Mouse (Mus musculus) lung, adult 2 months (tissue): ENCODE measurements around the gene Ppm1l. TPM values are rescaled to one million over a fixed set of nuclear protein-coding genes. Genes with fewer than 3 reads are reported as not detected.

Experiments used
- DNase-seq: peaks from one replicate; pipeline ENCODE4 v3.0.0; 2022
- H3K4me1 ChIP-seq: fragments of 200-500 bp; 2 replicates; pipeline ENCODE4 v1.6.1; 2011; ENCODE audit warnings: low read length; ENCODE audit not compliant: control insufficient read depth, insufficient read depth
- H3K4me3 ChIP-seq: fragments of 200-500 bp; replicated peaks from 2 replicates; pipeline ENCODE3; 2011; ENCODE audit warnings: low read depth, mild to moderate bottlenecking, control low read depth, low read length; ENCODE audit errors: extremely low read depth
- CTCF ChIP-seq: fragments of 200-500 bp; IDR thresholded peaks from 2 replicates; pipeline ENCODE4 v1.5.1; 2011; ENCODE audit warnings: mild to moderate bottlenecking, low read length, control low read depth; ENCODE audit not compliant: insufficient read depth
- POLR2A ChIP-seq: fragments of 200-500 bp; IDR thresholded peaks from 2 replicates; pipeline ENCODE4 v1.6.1; 2011; ENCODE audit warnings: low read depth, mild to moderate bottlenecking, control low read depth, low read length, borderline replicate concordance; ENCODE audit errors: extremely low read depth
- WGBS: fragments of 180-500 bp; shearing (Covaris S2); methylation state at CpG from one replicate; pipeline ENCODE4 v1.1.7; 2018; 5-methylcytosine and 5-hydroxymethylcytosine counted together
- polyA plus RNA-seq: library from polyadenylated mRNA; depleted of rRNA; stranded (reverse); fragments of >200 nt; gene quantifications from 2 replicates; pipeline ENCODE4 v1.2.3, GENCODE M21; 2012

Gene Ppm1l
- polyA plus RNA-seq, 1 experiment: 5.2 TPM

- no peak for DNase-seq
- 67% methylated on average over 5 of the region's 5 CpGs for WGBS
- Histone ChIP-seq H3K4me1 (no peaks in the 10 kb centered on the region), H3K4me3 (no peak overlapping the region)
- TF ChIP-seq POLR2A: no peak
These were observed 75.6 kb downstream of the Ppm1l start for GRCm38 (mm10) chr3:69392298-69392697.

GRCm38 (mm10) chr3:69393079-69393478, 76.4 kb downstream of the Ppm1l start:
- Histone ChIP-seq H3K4me1 (no peaks in the 10 kb centered on the region), H3K4me3 (no peak overlapping the region)
- TF ChIP-seq CTCF (no peak), POLR2A (no peak)
- WGBS: 83% methylated on average over 9 of the region's 9 CpGs
- no peak for DNase-seq

GRCm38 (mm10) chr3:69393991-69394390, 77.3 kb downstream of the Ppm1l start:
- DNase-seq: no peak
- Histone ChIP-seq H3K4me3 (no peak overlapping the region), H3K4me1 (no peaks in the 10 kb centered on the region)
- TF ChIP-seq CTCF (no peak), POLR2A (no peak)
- WGBS: 27% methylated on average over 2 of the region's 3 CpGs

- DNase-seq: no peak
These were observed 78.4 kb downstream of the Ppm1l start for GRCm38 (mm10) chr3:69395084-69395483.

GRCm38 (mm10) chr3:69397733-69398132, 81.1 kb downstream of the Ppm1l start:
- no peak overlapping the region for H3K4me3 ChIP-seq
- H3K4me1 ChIP-seq: no peaks in the 10 kb centered on the region
- DNase-seq: no peak
- WGBS: 69% methylated on average over 5 of the region's 5 CpGs
- TF ChIP-seq POLR2A (no peak), CTCF (peak; percentile 25; the same call in 1 of the 2 replicates)

More at GRCm38 (mm10) chr3:69395084-69395483, 78.4 kb downstream of the Ppm1l start:
- TF ChIP-seq CTCF: no peak
- TF ChIP-seq POLR2A: no peak
- WGBS: 81% methylated on average over 5 of the region's 5 CpGs
- Histone ChIP-seq H3K4me1 (no peaks in the 10 kb centered on the region), H3K4me3 (no peak overlapping the region)

GRCm38 (mm10) chr3:69399336-69399735, 82.7 kb downstream of the Ppm1l start:
- Histone ChIP-seq H3K4me3 (no peak overlapping the region), H3K4me1 (no peaks in the 10 kb centered on the region)
- 80% methylated on average over 6 of the region's 6 CpGs for WGBS
- DNase-seq: no peak
- TF ChIP-seq CTCF: no peak
- TF ChIP-seq POLR2A: no peak

GRCm38 (mm10) chr3:69403196-69403595, 86.5 kb downstream of the Ppm1l start:
- 77% methylated on average over 5 of the region's 5 CpGs for WGBS
- no peak overlapping the region for H3K4me3 ChIP-seq
- DNase-seq: no peak
- TF ChIP-seq CTCF: no peak
- no peak for TF ChIP-seq POLR2A
- no peaks in the 10 kb centered on the region for H3K4me1 ChIP-seq

- TF ChIP-seq POLR2A (no peak), CTCF (no peak)
- 93% methylated on average over 5 of the region's 5 CpGs for WGBS
- DNase-seq: no peak
- H3K4me1 ChIP-seq: no peaks in the 10 kb centered on the region
- H3K4me3 ChIP-seq: no peak overlapping the region
These were observed 89.7 kb downstream of the Ppm1l start for GRCm38 (mm10) chr3:69406210-69406895.

- 79% methylated on average over 3 of the region's 3 CpGs for WGBS
- DNase-seq: no peak
- no peaks in the 10 kb centered on the region for H3K4me1 ChIP-seq
These were observed 91.4 kb downstream of the Ppm1l start for GRCm38 (mm10) chr3:69408064-69408463.

GRCm38 (mm10) chr3:69416112-69416511, 99.5 kb downstream of the Ppm1l start:
- Histone ChIP-seq H3K4me3 (no peak overlapping the region), H3K4me1 (no peaks in the 10 kb centered on the region)
- DNase-seq: no peak
- TF ChIP-seq CTCF (no peak), POLR2A (no peak)
- 69% methylated on average over 6 of the region's 6 CpGs for WGBS

More at GRCm38 (mm10) chr3:69408064-69408463, 91.4 kb downstream of the Ppm1l start:
- no peak for TF ChIP-seq CTCF
- no peak for TF ChIP-seq POLR2A
- no peak overlapping the region for H3K4me3 ChIP-seq
